Mouse (Mus musculus) spleen, adult 2 months (tissue): ENCODE results near the gene Fermt3. TPM values are rescaled to one million over a fixed set of nuclear protein-coding genes. Genes with fewer than 3 reads are reported as not detected.

Experiments
- DNase-seq, 2 experiments: peaks; one replicate each; pipeline versions ENCODE4 v3.0.0 to v3.0.0-alpha.2; 2012 to 2021; ENCODE audit warnings: low spot score in 2 of 2, low read depth in 1 of 2
- H3K27ac ChIP-seq: fragments of 200-500 bp; 2 replicates; pipeline ENCODE4 v1.5.1; 2012; ENCODE audit warnings: low read length, inconsistent platforms; ENCODE audit not compliant: insufficient read depth
- H3K27me3 ChIP-seq: fragments of 200-500 bp; 2 replicates; pipeline ENCODE4 v1.6.1; 2012; ENCODE audit warnings: mild to moderate bottlenecking, moderate library complexity, low read length, inconsistent platforms; ENCODE audit not compliant: control insufficient read depth, insufficient read depth
- H3K36me3 ChIP-seq: fragments of 200-500 bp; 2 replicates; pipeline ENCODE4 v1.6.1; 2012; ENCODE audit warnings: mild to moderate bottlenecking, low read length, inconsistent platforms; ENCODE audit not compliant: control insufficient read depth, insufficient read depth
- H3K4me1 ChIP-seq: fragments of 200-500 bp; 2 replicates; pipeline ENCODE4 v1.6.1; 2011; ENCODE audit warnings: inconsistent platforms; ENCODE audit not compliant: control insufficient read depth, insufficient read depth, insufficient read length
- H3K4me3 ChIP-seq: fragments of 200-500 bp; 2 replicates; pipeline ENCODE4 v1.5.1; 2011; ENCODE audit warnings: mild to moderate bottlenecking, inconsistent platforms; ENCODE audit not compliant: insufficient read depth, insufficient read length; ENCODE audit errors: extremely low read depth
- CTCF ChIP-seq: fragments of 200-500 bp; IDR thresholded peaks from 2 replicates; pipeline ENCODE4 v1.5.1; 2011; ENCODE audit warnings: mild to moderate bottlenecking, inconsistent platforms; ENCODE audit not compliant: insufficient read depth, insufficient read length, insufficient replicate concordance; ENCODE audit errors: extremely low read depth
- POLR2A ChIP-seq: fragments of 200-500 bp; IDR thresholded peaks from 2 replicates; pipeline ENCODE4 v1.6.1; 2011; ENCODE audit warnings: low read depth, low read length, inconsistent platforms
- WGBS: fragments of 180-500 bp; shearing (Covaris S2); methylation state at CpG from one replicate; pipeline ENCODE4 v1.1.7; 2018; 5-methylcytosine and 5-hydroxymethylcytosine counted together
- polyA plus RNA-seq: library from polyadenylated mRNA; depleted of rRNA; stranded (reverse); fragments of >200 nt; gene quantifications from 2 replicates; pipeline ENCODE4 v1.2.3, GENCODE M21; 2012

Fermt3 gene
- polyA plus RNA-seq, 1 experiment, result 194 TPM

DNA sequence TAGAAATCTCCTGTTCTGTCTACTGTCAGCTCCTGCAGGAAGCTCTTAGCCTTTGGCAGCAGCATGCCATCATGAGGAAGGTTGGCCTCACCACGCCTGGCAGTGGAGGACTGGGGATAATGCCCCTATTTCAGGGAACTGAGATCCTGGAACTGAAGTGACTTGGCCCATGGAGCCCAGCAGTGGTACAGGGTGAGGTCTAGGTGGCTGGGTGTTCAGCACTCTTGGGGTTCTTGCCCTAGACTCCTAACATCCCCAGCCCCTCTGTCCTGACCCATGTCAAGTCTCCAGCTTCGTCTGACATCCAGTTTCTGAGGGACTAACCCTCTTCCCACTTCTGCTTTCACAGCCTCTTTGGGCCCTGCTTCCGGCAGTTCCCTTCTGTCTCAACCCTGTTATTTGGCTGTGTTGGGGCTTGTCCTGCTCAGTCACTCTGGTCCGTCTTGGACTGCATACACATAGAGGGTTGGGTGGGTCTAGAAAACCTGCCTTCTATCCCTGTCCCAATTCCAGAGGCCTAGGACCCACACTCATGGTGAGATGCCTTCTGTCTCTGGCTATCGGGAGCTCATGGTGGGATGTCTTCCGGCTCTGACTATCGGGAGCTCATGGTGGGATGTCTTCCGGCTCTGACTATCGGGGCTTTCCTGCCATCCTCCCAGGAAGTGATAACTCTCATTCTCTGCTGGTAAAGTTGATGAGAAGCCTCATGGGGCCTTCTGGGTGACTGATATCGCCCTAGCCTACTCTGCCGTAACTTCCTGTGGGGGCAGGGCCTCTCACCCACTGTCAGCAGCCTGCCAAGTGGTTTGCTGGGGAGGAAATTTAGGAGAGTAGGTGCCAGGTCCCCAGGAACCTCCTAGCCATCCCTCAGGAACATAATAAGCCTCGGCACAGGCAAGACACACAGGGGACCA, 1.5 kb downstream of the Fermt3 start:
- Histone ChIP-seq H3K27me3 (no peaks in the 10 kb centered on the region), H3K36me3 (peaks cover 33% of the 10 kb centered on the region), H3K4me3 (peak overlapping the region; percentile 73), H3K4me1 (peaks cover 10% of the 10 kb centered on the region; the same call in 1 of the 2 replicates), H3K27ac (peak overlapping the region; percentile 95)
- TF ChIP-seq POLR2A, result peak; percentile 20; the same call in 1 of the 2 replicates
- no peak for TF ChIP-seq CTCF
- WGBS, result 7% methylated on average over 12 of the region's 12 CpGs
- peak; percentile 60 to 70 for DNase-seq

GRCm38 (mm10) chr19:7014481-7015135, 4.7 kb downstream of the Fermt3 start:
- H3K36me3 ChIP-seq, result peaks cover 26% of the 10 kb centered on the region
- no peak for TF ChIP-seq POLR2A
- TF ChIP-seq CTCF, result no peak
- H3K27me3 ChIP-seq, result no peaks in the 10 kb centered on the region
- WGBS, result 91% methylated on average over 20 of the region's 20 CpGs
- H3K4me1 ChIP-seq, result peaks cover 6% of the 10 kb centered on the region; the same call in 1 of the 2 replicates
- DNase-seq, result no peak
- no peak overlapping the region for H3K4me3 ChIP-seq
- H3K27ac ChIP-seq, result no peak overlapping the region

DNA sequence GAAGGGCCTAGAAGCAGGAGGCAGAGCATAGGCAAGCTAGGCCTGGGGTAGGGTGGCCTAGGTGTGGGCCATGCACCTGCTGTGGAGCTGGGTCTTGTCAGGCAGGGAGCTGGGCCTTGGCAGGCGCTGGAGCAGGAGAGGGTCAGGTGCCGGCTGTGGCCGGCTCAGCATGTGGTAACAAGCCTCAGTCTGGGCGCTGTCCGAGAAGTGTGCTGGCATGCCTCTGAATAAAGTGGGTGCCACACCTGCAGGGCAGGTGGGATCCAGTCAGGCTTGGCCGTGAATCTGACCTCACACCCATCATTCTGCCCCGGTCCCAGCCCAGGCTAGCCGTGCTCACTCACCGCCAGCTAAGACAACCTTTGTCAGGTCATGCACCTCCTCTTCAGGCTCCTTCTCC, 5.3 kb downstream of the Fermt3 start:
- H3K4me1 ChIP-seq, result peaks cover 6% of the 10 kb centered on the region; the same call in 1 of the 2 replicates
- WGBS, result 97% methylated on average over 9 of the region's 9 CpGs
- no peak for DNase-seq
- TF ChIP-seq CTCF (no peak), POLR2A (no peak)
- no peaks in the 10 kb centered on the region for H3K27me3 ChIP-seq
- peaks cover 26% of the 10 kb centered on the region for H3K36me3 ChIP-seq
- H3K4me3 ChIP-seq, result no peak overlapping the region
- no peak overlapping the region for H3K27ac ChIP-seq

DNA sequence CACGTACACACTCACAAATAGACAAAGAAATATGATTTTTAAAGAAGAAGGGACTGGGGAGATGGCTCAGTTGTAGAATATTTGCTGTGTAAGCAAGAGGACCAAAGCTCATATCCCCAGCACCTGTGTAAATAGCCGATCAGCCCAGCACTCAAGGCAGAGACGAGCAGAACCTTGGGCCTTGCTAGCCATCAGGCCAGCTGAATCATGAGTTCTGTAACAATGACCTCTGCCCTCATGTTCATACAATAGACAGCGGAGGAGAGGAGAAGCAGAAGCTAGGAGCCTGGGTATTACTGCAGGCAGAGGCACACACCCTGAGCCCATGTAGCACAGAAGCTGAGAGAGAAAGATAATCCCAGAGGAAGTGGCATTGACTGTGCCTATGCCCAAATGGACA, 6.8 kb downstream of the Fermt3 start:
- H3K27ac ChIP-seq, result no peak overlapping the region
- DNase-seq, result no peak
- H3K36me3 ChIP-seq, result peaks cover 28% of the 10 kb centered on the region
- no peaks in the 10 kb centered on the region for H3K27me3 ChIP-seq
- 89% methylated on average over 4 of the region's 4 CpGs for WGBS
- no peak overlapping the region for H3K4me3 ChIP-seq
- peaks cover 3% of the 10 kb centered on the region; the same call in 1 of the 2 replicates for H3K4me1 ChIP-seq
- TF ChIP-seq POLR2A (no peak), CTCF (no peak)

DNA sequence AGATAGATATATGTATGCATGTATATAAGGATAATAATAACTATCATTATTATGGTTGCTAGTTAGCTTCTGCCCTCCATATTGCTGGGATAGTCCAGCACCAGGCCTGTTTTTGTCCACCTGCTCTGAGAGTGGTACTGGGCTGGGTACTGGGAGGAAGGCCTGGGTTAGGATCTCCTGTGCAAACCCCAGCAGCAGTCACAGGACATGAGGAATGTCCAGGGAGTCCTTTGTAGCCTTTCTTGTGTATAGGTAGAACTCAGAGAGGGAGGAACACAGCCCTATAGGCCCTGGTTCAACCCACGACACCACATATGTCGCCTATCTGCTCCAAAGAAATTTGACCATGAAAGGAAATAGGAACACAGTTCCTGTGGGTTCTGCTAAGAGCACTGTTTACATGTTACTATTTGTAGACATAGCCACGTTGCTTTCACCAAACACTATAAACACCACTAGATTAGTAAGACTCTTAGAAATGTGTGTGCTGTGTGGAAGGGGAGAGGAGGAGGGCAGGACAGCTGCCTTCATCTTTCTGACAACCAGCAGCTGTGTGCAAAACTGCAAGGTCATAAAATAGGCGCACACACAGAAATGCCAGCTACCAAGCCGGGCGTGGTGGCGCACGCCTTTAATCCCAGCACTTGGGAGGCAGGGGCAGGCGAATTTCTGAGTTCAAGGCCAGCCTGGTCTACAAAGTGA, 12.2 kb downstream of the Fermt3 start:
- TF ChIP-seq POLR2A, result no peak
- TF ChIP-seq CTCF, result no peak
- peaks cover 32% of the 10 kb centered on the region for H3K36me3 ChIP-seq
- no peak for DNase-seq
- no peaks in the 10 kb centered on the region for H3K27me3 ChIP-seq
- WGBS, result 83% methylated on average over 9 of the region's 9 CpGs
- H3K4me3 ChIP-seq, result no peak overlapping the region
- H3K4me1 ChIP-seq, result no peaks in the 10 kb centered on the region
- no peak overlapping the region for H3K27ac ChIP-seq

DNA sequence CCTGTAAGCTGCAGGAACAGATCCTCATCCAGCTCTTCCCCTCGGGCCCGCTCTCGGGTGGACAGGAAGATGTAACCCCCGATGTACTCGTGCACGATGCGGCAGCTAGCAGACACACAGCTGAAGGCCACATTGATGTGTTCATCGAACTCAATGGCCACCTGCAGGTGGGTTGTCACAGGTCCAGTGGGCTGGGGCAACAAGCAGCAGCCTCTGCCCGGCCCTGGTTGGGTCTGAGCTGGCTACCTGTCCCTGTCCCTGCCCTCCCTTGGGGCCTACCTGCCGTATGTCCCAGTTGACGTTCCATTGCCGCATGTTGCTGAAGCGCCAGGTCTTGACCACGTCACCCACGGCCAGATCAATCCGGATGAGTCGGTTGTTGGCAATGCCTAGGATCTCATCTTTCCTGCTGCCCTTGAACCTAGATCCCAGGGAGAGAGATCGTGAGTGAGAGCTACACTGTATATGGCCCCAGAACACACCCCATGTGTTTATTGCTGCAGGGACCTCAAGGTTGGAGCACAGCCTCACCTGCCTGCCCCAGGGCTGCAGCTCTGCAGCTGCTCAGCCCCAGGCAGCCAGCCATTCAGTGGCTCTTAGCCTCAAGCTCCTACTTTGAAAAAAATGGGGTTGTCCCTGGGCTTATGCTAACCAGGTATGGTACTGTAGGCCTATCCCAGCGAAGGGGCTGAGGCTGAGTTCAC, 19.8 kb downstream of the Fermt3 start:
- peaks cover 15% of the 10 kb centered on the region for H3K4me1 ChIP-seq
- H3K36me3 ChIP-seq, result peaks cover 46% of the 10 kb centered on the region
- no peaks in the 10 kb centered on the region for H3K27me3 ChIP-seq
- H3K4me3 ChIP-seq, result no peak overlapping the region
- TF ChIP-seq CTCF (no peak), POLR2A (no peak)
- H3K27ac ChIP-seq, result no peak overlapping the region
- WGBS, result 93% methylated on average over 19 of the region's 19 CpGs
- no peak for DNase-seq
